Mouse (Mus musculus) erythroblast, embryonic 14.5 days (primary cell): ENCODE data around the gene Smim22.

Source experiments
- GATA1 ChIP-seq: IDR thresholded peaks from 2 replicates; pipeline ENCODE4 v1.6.1; 2012; ENCODE audit warnings: low read length, inconsistent platforms, mixed read lengths
- TAL1 ChIP-seq: IDR thresholded peaks from 3 replicates; pipeline ENCODE4 v1.6.1; 2012; ENCODE audit warnings: low read length, inconsistent platforms, mixed read lengths

GRCm38 (mm10) chr16:5029847-5030246 lies 22.8 kb downstream of the Smim22 start:
- no peak for TF ChIP-seq GATA1
- TF ChIP-seq TAL1, result no peak
